Mouse (Mus musculus) ovary, postnatal 36 days (tissue): ENCODE measurements around the gene Nol4l.

Experiments used
- DNase-seq: peaks from one replicate; pipeline ENCODE4 v3.0.0; 2022; ENCODE audit warnings: low spot score, mixed read lengths

Nol4l gene

DNA sequence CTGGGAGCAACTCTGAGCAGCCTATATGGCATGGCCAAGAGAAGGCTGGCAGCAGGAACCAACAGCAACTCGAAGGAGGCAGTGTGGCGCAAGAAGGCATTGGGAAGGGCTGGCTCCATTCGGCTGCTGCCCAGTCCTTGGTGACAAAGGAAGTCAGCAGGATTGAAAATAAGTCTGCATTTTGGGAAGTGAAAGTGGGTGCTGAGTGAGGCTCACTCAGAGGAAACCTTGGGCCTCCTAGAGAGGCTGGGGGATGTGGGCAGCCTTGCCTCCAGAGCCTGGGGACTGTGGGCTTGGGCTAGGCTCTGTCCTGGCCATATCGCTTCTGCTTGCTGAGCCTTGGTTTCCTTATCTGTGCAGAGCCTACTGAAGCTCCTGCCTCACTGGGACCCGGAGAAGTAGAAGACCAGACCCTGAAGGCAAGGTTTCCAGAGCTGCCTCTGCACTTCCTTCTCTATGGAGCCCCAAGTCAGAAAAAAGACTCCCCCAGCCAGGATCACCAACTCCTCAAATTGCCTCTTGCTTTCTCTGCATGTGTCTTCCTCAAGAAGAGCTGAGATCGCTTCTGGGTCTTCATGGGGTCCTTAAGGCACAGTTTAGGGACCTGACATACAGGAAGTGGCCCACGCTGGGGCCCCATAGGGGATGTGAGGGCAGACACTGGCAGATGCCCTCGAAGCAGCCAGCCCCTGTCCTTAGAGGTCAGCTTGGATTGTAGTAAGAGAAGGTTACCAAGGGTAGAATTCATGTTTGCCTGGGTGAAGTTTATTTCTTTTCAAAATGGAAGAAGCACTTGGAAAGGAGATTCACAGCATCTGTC is 14.3 kb upstream of the Nol4l start:
- DNase-seq, result no peak

DNA sequence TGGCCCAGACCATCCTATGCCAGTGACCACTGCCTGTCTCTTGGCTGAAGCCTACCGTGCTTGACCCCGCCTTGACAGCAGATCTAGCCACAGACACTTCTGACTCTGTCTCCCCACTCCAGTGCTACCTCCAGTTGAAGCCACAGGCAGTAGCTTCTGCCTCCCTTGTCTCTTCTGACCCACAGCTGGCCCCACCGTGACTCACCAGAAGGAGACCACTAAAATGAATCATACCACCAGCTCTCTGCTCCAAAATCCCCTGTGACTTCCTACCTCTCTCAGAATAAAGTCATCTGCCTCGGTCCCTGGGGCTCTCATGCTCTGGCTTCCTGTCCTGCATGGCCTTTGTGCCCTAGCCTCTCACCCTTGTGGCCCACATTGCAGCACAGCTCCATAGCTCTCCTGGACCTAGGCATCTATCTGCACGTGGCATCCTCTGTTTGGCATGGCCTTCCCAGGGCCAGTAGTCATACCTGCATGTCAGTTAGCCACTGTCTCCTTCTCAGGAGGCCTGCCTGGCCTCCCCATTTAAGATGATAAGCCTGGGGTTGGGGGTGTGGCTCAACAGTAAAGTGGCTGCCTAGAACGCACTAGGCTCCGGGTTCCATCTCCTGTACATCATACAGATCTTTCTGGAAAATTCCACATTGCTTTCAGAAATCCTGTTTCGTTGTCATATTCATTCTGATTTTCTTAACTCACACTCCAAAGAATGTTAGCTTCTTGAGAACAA is 13.3 kb upstream of the Nol4l start:
- DNase-seq, result no peak

GRCm38 (mm10) chr2:153538898-153539297 is 9.1 kb upstream of the Nol4l start:
- no peak for DNase-seq

- no peak for DNase-seq
These were observed 4.2 kb upstream of the Nol4l start for GRCm38 (mm10) chr2:153533981-153534380.

- no peak for DNase-seq
These were observed 1.2 kb upstream of the Nol4l start for GRCm38 (mm10) chr2:153530948-153531347.

DNA sequence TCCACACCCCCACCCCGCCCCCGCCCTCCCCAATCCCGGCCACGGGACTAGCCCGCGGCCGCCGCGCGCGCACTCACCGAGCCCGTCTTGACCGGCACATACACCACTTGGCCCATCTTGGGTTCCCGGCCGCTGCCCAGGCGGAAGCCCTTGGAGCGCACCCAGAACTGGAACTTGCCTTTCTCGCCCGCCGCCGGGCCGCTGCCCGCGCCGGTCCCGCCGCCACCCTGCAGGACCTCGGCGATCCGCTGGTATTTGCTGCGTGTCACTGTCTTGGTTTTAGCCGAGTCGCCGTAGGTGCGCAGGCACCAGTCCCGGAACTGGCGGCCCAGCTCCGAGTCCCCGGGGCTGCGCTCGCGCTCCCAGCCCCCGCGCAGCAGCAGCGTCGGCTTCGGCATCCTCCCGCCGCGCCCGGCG is 398 bp downstream of the Nol4l start:
- DNase-seq, result peak; percentile 62

DNA sequence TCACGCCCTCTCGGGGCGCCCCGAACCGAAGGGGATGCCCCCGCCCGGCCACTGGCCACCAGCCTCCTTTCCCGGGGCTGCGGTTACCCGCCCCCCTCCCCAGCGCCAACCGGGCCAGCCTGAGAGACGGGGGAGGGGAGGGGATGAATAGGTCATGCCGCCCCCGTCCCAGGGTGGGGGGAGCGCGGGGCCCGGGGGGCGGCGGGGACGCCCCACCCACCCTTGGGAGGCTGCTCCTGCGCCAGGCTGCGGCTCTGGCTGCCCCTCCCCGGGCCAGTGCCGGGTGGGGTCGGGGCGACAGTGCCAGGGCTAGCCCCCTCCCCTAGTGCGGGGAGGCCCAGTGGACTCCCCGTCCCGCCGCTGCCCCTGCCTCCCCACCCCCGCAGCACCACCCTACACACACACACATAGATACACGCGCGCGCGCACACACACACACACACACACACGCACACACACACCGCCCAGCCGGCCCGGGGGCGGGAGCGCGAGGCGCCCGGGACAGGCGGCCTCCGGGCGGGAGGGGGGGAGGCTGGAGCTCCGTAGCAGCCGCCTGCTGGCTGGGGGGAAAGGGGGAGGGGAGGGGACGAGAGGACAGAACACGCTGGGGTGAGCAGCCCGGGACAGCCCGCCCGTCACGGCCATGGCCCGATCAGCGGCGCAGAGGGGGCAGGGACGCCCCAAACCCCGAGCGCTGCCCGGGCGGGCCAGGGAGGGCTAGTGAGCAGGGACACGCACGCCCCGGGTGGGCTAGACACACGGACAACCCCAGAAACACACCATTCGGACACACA is 1.0 kb downstream of the Nol4l start:
- DNase-seq, result peak; percentile 45

- DNase-seq, result peak; percentile 73
These were observed 1.9 kb downstream of the Nol4l start for GRCm38 (mm10) chr2:153527580-153528531.

GRCm38 (mm10) chr2:153526850-153527530 is 2.8 kb downstream of the Nol4l start:
- DNase-seq, result no peak

GRCm38 (mm10) chr2:153525906-153526311 is 3.9 kb downstream of the Nol4l start:
- DNase-seq, result peak; percentile 37

DNA sequence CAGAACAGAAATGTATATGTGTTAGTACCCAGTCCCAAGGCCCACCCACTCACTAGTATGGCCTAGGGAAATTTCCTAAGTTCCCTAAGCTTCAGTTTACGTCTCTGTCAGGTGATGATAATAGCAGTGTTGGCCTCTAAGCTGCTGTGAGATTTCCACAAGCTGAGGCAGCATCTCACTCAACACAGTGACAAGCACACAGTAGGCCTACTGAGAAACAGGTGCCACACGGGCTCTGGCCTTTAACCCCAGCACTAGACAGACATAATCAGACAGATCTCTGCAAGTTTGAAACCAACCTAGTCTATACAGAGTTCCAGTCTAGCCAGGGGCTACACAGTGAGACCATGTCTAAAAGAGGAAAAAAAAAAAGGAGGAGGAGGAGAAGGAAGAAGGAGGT is 5.0 kb downstream of the Nol4l start:
- DNase-seq, result no peak

DNA sequence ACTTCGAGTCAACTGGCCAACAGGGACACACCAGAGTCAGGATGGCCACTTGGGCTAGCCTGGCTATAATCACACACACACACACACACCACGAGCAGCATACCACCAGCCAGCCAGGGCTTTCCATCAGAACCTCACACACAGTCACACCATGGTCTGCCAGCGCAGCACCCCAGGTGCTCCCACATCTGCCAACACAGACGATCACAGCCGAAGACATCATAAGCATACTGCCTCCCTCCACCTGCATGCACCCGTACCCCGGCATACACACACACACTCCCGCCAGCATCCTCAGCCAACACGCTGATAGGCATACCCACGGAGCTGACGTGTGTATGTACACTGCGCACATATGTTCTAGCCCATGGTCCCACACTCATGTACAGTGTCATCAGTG is 6.1 kb downstream of the Nol4l start:
- no peak for DNase-seq

- peak; percentile 44 for DNase-seq
These were observed 6.6 kb downstream of the Nol4l start for GRCm38 (mm10) chr2:153523143-153523542.

- no peak for DNase-seq
These were observed 7.5 kb downstream of the Nol4l start for GRCm38 (mm10) chr2:153522270-153522669.

- no peak for DNase-seq
These were observed 9.7 kb downstream of the Nol4l start for GRCm38 (mm10) chr2:153520057-153520456.

- DNase-seq, result no peak
These were observed 12.8 kb downstream of the Nol4l start for GRCm38 (mm10) chr2:153516961-153517360.

GRCm38 (mm10) chr2:153515582-153515981 is 14.2 kb downstream of the Nol4l start:
- no peak for DNase-seq

GRCm38 (mm10) chr2:153514497-153515380 is 15.0 kb downstream of the Nol4l start:
- no peak for DNase-seq

DNA sequence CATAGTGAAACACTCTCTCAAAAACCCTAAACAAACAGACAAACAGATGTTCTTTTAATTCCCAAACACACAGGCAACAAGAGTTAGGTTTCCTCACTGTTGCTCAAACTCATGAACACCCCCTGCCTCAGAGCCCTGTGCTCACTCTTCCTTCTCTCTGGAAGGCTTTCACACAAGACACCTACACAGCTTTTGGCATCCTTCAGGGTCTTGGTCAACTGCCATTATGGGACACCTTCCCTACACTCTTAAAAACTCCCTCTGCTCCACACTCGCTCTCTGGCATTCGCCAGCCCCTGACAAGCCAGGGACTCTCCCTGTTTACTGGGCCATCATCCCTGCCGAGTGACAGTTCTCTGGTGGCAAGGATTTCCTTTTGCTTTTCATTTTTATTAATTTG is 15.8 kb downstream of the Nol4l start:
- no peak for DNase-seq
